Comparison of ENCODE assay signal across 12 mouse cellular contexts in genomic region chr15:90420776-90421175, GRCm38 (mm10).
DNase-seq lines count a peak whose midpoint lies in the region; ATAC-seq and TF ChIP-seq lines count a peak whose summit lies in the region.
"Had no signal": no experiment of that assay in that cellular context is flagged by ENCODE, and none has a peak within 500 bp of the region (broad histone marks: within the 10 kb centered on the region; RNA-seq: fewer than 3 reads in every experiment).

No protein-coding gene starts in this region.

- DNase-seq in cerebellum, postnatal 36 days, result no peak
- no peak for DNase-seq in left cerebral cortex, adult 2 months (ENCODE audit: extremely low spot score in 1 of 2, low spot score in 2 of 2)
- no peak for DNase-seq in left cerebral cortex, adult 8-10 months (ENCODE audit: low spot score in 2 of 2)
- DNase-seq in urinary bladder, postnatal 10 days (ENCODE audit: low spot score), result peak; percentile 12
- no peak for DNase-seq in urinary bladder, adult 18-20 months (ENCODE audit: low spot score in 2 of 2)
- DNase-seq in retina, postnatal 1 day, result no peak
- DNase-seq: cerebellum, adult 18-20 months; right cerebral cortex, postnatal 4 days had no signal

- TF ChIP-seq CTCF in left cerebral cortex, adult 2 months (IDR thresholded peaks at IDR 0.05), result peak; percentile 26

- H3K4me3 ChIP-seq in left cerebral cortex, adult 2 months, result no peak overlapping the region
- H3K4me3 ChIP-seq: erythroblast, embryonic 14.5 days; neural tube, embryonic 12.5 days had no signal

- peak; percentile 31; the same call in 1 of the 2 replicates for ATAC-seq in cerebellum, adult (ENCODE audit: insufficient number of reproducible peaks, low FRiP score, low TSS enrichment)
- no peak for ATAC-seq in monocyte, adult 5-6 weeks (replicated peaks; ENCODE audit: insufficient number of reproducible peaks, low FRiP score, low TSS enrichment, poor library complexity, severe bottlenecking)

- intact Hi-C loops in left cerebral cortex, adult 2 months (cut with DNase I), result no loop called here

- H3K27ac ChIP-seq in left cerebral cortex, adult 2 months, result no peak overlapping the region
- H3K27ac ChIP-seq: neural tube, embryonic 12.5 days had no signal
